Mouse (Mus musculus): ENCODE measurements at regions not wholly inside any gene's neighbourhood (a gene's known extent, or its start where the extent isn't known, plus 50 kb on each side); places are given as distances from the start of the nearest gene placed in this dataset.

- peaks cover 0 to 4% of the 10 kb centered on the region in 2 experiments; a peak in 1 of 4 replicates for H3K4me1 ChIP-seq (ENCODE audit: control insufficient read depth in 1 of 2, insufficient read depth in 2 of 2)
- no peak overlapping the region for H3K4me3 ChIP-seq (replicated peaks in 1 of 3; ENCODE audit: low read depth in 2 of 3, low read length in 2 of 3, poor library complexity in 1 of 3)
- no peak for TF ChIP-seq NRF1 (IDR thresholded peaks at IDR 0.05; ENCODE audit: low read depth, low read length)
- no peak for TF ChIP-seq TBP (conservative IDR thresholded peaks at IDR 0.05; ENCODE audit: low read depth, low read length)
- no peak for TF ChIP-seq ELF1 (IDR thresholded peaks at IDR 0.05; ENCODE audit: low read depth, low read length)
- no peak for TF ChIP-seq POLR2A (IDR thresholded peaks at IDR 0.05; ENCODE audit: low read depth, low read length)
- TF ChIP-seq MXI1 (IDR thresholded peaks at IDR 0.05; ENCODE audit: low read depth, low read length) = no peak
- no peak for TF ChIP-seq JUND (conservative IDR thresholded peaks at IDR 0.05; ENCODE audit: low read depth, low read length)
- TF ChIP-seq ZC3H11A (IDR thresholded peaks at IDR 0.05; ENCODE audit: low read depth, low read length) = no peak
- no peak for TF ChIP-seq USF1 (IDR thresholded peaks at IDR 0.05; ENCODE audit: low read depth, low read length)
- TF ChIP-seq CHD1 (IDR thresholded peaks at IDR 0.05; ENCODE audit: low read depth, low read length) = no peak
- no peak for TF ChIP-seq HCFC1 (IDR thresholded peaks at IDR 0.05; ENCODE audit: low read depth, low read length)
- no peak for TF ChIP-seq KAT2A (IDR thresholded peaks at IDR 0.05; ENCODE audit: insufficient replicate concordance, low read length)
- TF ChIP-seq MEF2A (IDR thresholded peaks at IDR 0.05; ENCODE audit: borderline replicate concordance, low read depth, low read length) = no peak
- no peak for TF ChIP-seq USF2 (conservative IDR thresholded peaks at IDR 0.05; ENCODE audit: low read depth, low read length)
- TF ChIP-seq JUN (IDR thresholded peaks at IDR 0.05; ENCODE audit: insufficient read depth, low read depth, low read length) = no peak
- no peak for TF ChIP-seq UBTF (IDR thresholded peaks at IDR 0.05; ENCODE audit: low read depth, low read length)
- no peak for TF ChIP-seq E2F4 (IDR thresholded peaks at IDR 0.05; ENCODE audit: insufficient replicate concordance, low read depth, low read length)
- no peak for TF ChIP-seq RCOR1 (conservative IDR thresholded peaks at IDR 0.05; ENCODE audit: low read depth, low read length)
- peaks cover 13% of the 10 kb centered on the region for H3K27me3 ChIP-seq (replicated peaks)
- H3K4me2 ChIP-seq (ENCODE audit: insufficient read depth, low read depth, poor library complexity, severe bottlenecking) = no peak overlapping the region
- DNase-seq (ENCODE audit: extremely low read depth) = no peak
- in situ Hi-C loops (cut with MboI; ENCODE audit: low pct_ligation_motif_present, low pct_unique_long_range_greater_than_20kb, low sequenced_read_pairs) (loop anchor here (25.0 kb wide), 1 partner anchor 350 kb away; no protein-coding TSS in a partner anchor), dilution Hi-C loops (cut with MboI; ENCODE audit: extremely low pct_ligation_motif_present, extremely low pct_unique_long_range_greater_than_20kb, low sequenced_read_pairs) (no loop called here)
- no peaks in the 10 kb centered on the region for H3K9me3 ChIP-seq (replicated peaks; ENCODE audit: low read length)
- H3K79me2 ChIP-seq (replicated peaks; ENCODE audit: control insufficient read depth, extremely low read depth, insufficient read depth, poor library complexity, severe bottlenecking) = no peaks in the 10 kb centered on the region
- H3K27ac ChIP-seq (ENCODE audit: insufficient read depth, low read depth) = no peak overlapping the region
- H3K36me3 ChIP-seq (replicated peaks in 1 of 2; ENCODE audit: control insufficient read depth in 1 of 2, insufficient read depth in 1 of 2, low read length in 1 of 2) = no peaks in the 10 kb centered on the region
- no peak overlapping the region for H3K9ac ChIP-seq (ENCODE audit: insufficient read depth, low read depth)
Measured at GRCm38 (mm10) chr12:110387567-110387966, 59.4 kb upstream of the Ppp2r5c start.

DNA sequence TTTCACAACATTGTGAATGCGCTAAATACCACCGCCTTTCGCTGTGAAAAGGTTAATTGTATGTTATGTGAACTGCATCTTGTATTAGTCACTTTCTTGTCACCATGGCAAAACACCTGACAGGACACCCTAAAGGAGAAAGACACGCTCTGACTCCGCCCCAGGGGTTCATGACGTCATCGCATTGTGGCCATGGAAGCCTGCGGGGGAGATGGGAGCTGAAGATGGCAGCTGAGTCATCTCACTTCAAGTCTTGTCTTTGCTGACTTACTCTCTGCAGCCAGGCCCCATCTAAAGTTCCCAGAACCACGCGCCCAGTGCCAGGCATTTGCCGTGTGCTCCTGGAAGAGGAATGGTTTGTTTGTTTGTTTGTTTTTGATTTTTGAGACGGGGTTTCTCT is 57.5 kb upstream of the Ppp2r5c start:
- H3K36me3 ChIP-seq (replicated peaks in 1 of 2; ENCODE audit: control insufficient read depth in 1 of 2, insufficient read depth in 1 of 2, low read length in 1 of 2) = no peaks in the 10 kb centered on the region
- in situ Hi-C loops (cut with MboI; ENCODE audit: low pct_ligation_motif_present, low pct_unique_long_range_greater_than_20kb, low sequenced_read_pairs) (loop anchor here (25.0 kb wide), 1 partner anchor 352 kb away; no protein-coding TSS in a partner anchor), dilution Hi-C loops (cut with MboI; ENCODE audit: extremely low pct_ligation_motif_present, extremely low pct_unique_long_range_greater_than_20kb, low sequenced_read_pairs) (no loop called here)
- H3K9me3 ChIP-seq (replicated peaks; ENCODE audit: low read length) = no peaks in the 10 kb centered on the region
- H3K4me2 ChIP-seq (ENCODE audit: insufficient read depth, low read depth, poor library complexity, severe bottlenecking) = no peak overlapping the region
- H3K4me3 ChIP-seq (replicated peaks in 1 of 3; ENCODE audit: low read depth in 2 of 3, low read length in 2 of 3, poor library complexity in 1 of 3) = no peak overlapping the region
- no peak for DNase-seq (ENCODE audit: extremely low read depth)
- H3K27ac ChIP-seq (ENCODE audit: insufficient read depth, low read depth) = no peak overlapping the region
- H3K9ac ChIP-seq (ENCODE audit: insufficient read depth, low read depth) = no peak overlapping the region
- no peaks in the 10 kb centered on the region for H3K4me1 ChIP-seq (ENCODE audit: control insufficient read depth in 1 of 2, insufficient read depth in 2 of 2)
- TF ChIP-seq ZNF384 (IDR thresholded peaks at IDR 0.05; ENCODE audit: low read depth, low read length) (no peak), TBP (conservative IDR thresholded peaks at IDR 0.05; ENCODE audit: low read depth, low read length) (no peak), CTCF (conservative IDR thresholded peaks at IDR 0.05 in 1 of 2, IDR thresholded peaks at IDR 0.05 in 1 of 2; ENCODE audit: low read depth in 2 of 2, low read length in 2 of 2) (no peak), E2F4 (IDR thresholded peaks at IDR 0.05; ENCODE audit: insufficient replicate concordance, low read depth, low read length) (no peak), ZKSCAN1 (IDR thresholded peaks at IDR 0.05; ENCODE audit: borderline replicate concordance, low read depth, low read length) (no peak), PAX5 (IDR thresholded peaks at IDR 0.05; ENCODE audit: low read length) (no peak), CHD1 (IDR thresholded peaks at IDR 0.05; ENCODE audit: low read depth, low read length) (no peak), NELFE (IDR thresholded peaks at IDR 0.05; ENCODE audit: low read depth, low read length) (no peak), HCFC1 (IDR thresholded peaks at IDR 0.05; ENCODE audit: low read depth, low read length) (no peak), CHD2 (IDR thresholded peaks at IDR 0.05; ENCODE audit: low read length) (no peak), MXI1 (IDR thresholded peaks at IDR 0.05; ENCODE audit: low read depth, low read length) (no peak), ETS1 (conservative IDR thresholded peaks at IDR 0.05; ENCODE audit: low read depth, low read length) (no peak), MEF2A (IDR thresholded peaks at IDR 0.05; ENCODE audit: borderline replicate concordance, low read depth, low read length) (no peak), SMC3 (IDR thresholded peaks at IDR 0.05; ENCODE audit: low read depth, low read length) (no peak), RAD21 (IDR thresholded peaks at IDR 0.05; ENCODE audit: low read depth, low read length) (no peak), MAX (IDR thresholded peaks at IDR 0.05; ENCODE audit: low read length) (no peak), UBTF (IDR thresholded peaks at IDR 0.05; ENCODE audit: low read depth, low read length) (no peak)
- peaks cover 24% of the 10 kb centered on the region for H3K27me3 ChIP-seq (replicated peaks)
- H3K79me2 ChIP-seq (replicated peaks; ENCODE audit: control insufficient read depth, extremely low read depth, insufficient read depth, poor library complexity, severe bottlenecking) = no peaks in the 10 kb centered on the region
